Mouse (Mus musculus): ENCODE results near the gene Kbtbd4. TPM values are rescaled to one million over a fixed set of nuclear protein-coding genes. Genes with fewer than 3 reads are reported as not detected.

Kbtbd4 gene
- polyA plus RNA-seq, 1 experiment, result 16.7 TPM

GRCm38 (mm10) chr2:90956053-90956452 is 51.5 kb downstream of the Kbtbd4 start:
- no peak for DNase-seq (ENCODE audit: low read depth)

DNA sequence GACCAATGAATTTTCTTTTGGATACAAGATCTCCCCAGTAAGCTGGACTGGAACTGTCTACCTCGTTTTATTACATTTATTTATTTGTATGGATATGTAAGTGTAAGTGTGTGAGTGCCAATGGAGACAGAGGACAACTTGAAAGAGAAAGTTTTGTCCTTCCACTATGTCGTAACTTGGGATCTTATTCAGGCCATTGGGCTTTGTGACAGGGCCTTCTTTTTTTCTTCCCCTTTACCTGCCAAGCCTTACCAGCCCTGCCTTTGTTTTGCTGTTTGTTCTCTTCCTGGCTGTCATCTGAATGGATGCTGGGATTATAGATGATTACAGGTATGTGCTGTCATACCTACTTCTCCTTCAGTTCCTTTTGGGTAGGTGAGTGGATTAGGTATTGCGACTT is 54.3 kb downstream of the Kbtbd4 start:
- no peak for DNase-seq (ENCODE audit: low read depth)

DNA sequence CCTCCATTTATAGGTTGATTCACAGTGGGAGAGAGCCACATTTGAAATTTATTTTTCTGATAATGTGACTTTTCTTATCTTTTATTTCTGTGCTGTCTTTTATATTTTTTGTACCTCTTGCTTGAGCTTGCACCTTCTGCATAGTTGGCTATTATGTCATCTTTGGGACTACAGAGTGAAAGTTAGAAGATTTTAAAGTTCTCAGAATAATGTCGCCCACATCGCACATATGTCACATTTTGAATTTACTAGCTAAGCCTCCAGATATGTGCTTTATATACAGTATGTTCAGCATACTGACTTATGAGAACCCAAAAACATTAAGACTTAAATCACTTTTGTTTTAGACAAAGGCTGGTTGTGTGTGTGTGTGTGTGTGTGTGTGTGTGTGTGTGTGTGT is 55.5 kb downstream of the Kbtbd4 start:
- no peak for DNase-seq (ENCODE audit: low read depth)

Other genes starting within 250 kb of the Kbtbd4 start
- 6.8 and 8.1 TPM in 2 replicates for gene Nup160, start 227.5 kb upstream of the Kbtbd4 start, polyA plus RNA-seq (2012; rRNA removed)
- 30.0 and 36.1 TPM in 2 replicates for gene Fnbp4, start 159.4 kb upstream of the Kbtbd4 start, polyA plus RNA-seq (2012; rRNA removed)
- gene Agbl2, start 122.0 kb upstream of the Kbtbd4 start, polyA plus RNA-seq (2012; rRNA removed), result 0.73 and 0.77 TPM in 2 replicates
- gene Mtch2, start 57.6 kb upstream of the Kbtbd4 start, polyA plus RNA-seq (2012; rRNA removed), result 104 and 130 TPM in 2 replicates
- gene C1qtnf4, start 18.9 kb upstream of the Kbtbd4 start, polyA plus RNA-seq (2012; rRNA removed), result 14.6 and 19.6 TPM in 2 replicates
- 177 and 223 TPM in 2 replicates for gene Ndufs3, start 87 bp downstream of the Kbtbd4 start, polyA plus RNA-seq (2012; rRNA removed)
- gene Celf1, start 35.6 kb downstream of the Kbtbd4 start, polyA plus RNA-seq (2012; rRNA removed), result 40.5 and 43.6 TPM in 2 replicates
- gene Rapsn, start 130.9 kb downstream of the Kbtbd4 start, polyA plus RNA-seq (2012; rRNA removed), result 0.41 and 0.53 TPM in 2 replicates
- 103 and 106 TPM in 2 replicates for gene Psmc3, start 149.3 kb downstream of the Kbtbd4 start, polyA plus RNA-seq (2012; rRNA removed)
- 71.2 and 84.5 TPM in 2 replicates for gene Slc39a13, start 165.7 kb downstream of the Kbtbd4 start, polyA plus RNA-seq (2012; rRNA removed)
- gene Spi1, start 177.7 kb downstream of the Kbtbd4 start, polyA plus RNA-seq (2012; rRNA removed), result 21.1 and 32.3 TPM in 2 replicates
- 0.04 and 0.05 TPM in 2 replicates for gene Mybpc3, start 213.4 kb downstream of the Kbtbd4 start, polyA plus RNA-seq (2012; rRNA removed)